Mouse (Mus musculus): ENCODE measurements around the gene Ston1. TPM values are rescaled to one million over a fixed set of nuclear protein-coding genes. Genes with fewer than 3 reads are reported as not detected.

The Ston1 gene
- polyA plus RNA-seq, 1 experiment from 2014 or later: 9.9 TPM

DNA sequence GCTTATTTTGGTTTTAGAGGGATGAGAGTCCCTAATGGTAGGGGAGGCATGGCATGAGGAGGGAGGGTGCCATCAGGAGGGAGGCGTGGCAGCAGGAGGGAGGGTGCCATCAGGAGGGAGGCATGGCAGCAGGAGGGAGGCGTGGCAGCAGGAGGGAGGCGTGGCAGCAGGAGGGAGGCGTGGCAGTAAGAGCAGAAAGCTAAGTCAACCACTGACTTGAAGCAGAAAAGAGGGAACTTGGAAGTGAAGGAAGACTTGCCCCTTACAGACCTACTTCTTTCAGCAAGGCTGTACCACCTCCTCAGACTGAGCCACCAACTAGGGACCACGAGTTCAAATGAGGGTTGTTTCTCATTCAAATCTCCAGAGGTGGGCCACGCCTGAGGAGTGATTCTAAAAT is 15.7 kb downstream of the Ston1 start:
- Histone ChIP-seq H3K4me3 (ENCODE audit: low read depth, low read length) (no peak overlapping the region), H3K27me3 (replicated peaks; ENCODE audit: control insufficient read depth, insufficient read depth, low read length) (no peaks in the 10 kb centered on the region), H3K9me3 (ENCODE audit: control insufficient read depth, low read length) (no peaks in the 10 kb centered on the region), H3K27ac (ENCODE audit: low read depth) (no peak overlapping the region), H3K36me3 (ENCODE audit: control insufficient read depth, insufficient read depth, low read length) (no peaks in the 10 kb centered on the region), H3K4me2 (ENCODE audit: low read length) (no peak overlapping the region), H3K4me1 (replicated peaks; ENCODE audit: control insufficient read depth, insufficient read depth, low read length) (no peaks in the 10 kb centered on the region), H3K9ac (ENCODE audit: low read length) (no peak overlapping the region)
- DNase-seq (ENCODE audit: low spot score) (no peak), ATAC-seq (replicated peaks; ENCODE audit: low FRiP score, low TSS enrichment, low read depth) (peak; percentile 47; the same call in 1 of the 2 replicates)
- WGBS: 72% methylated on average over 5 of the region's 6 CpGs

DNA sequence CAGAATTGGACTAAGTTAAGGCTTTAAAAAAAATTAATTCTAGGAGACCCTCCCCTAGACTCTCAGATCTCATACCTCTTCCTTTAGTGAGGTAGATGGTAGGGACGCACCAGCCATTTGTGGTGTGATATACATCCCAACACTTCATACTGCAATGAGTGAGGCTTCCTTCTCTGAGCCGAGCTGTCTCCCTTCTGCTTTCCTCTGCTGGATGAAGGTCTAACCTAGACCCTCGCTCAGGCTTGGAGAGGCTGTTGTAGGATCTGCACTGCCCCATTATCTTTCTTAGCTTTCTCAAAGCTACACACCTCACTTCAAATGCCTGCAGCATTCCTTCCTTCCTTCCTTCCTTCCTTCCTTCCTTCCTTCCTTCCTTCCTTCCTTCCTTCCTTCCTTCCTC is 16.2 kb downstream of the Ston1 start:
- 98% methylated on average over 3 of the region's 3 CpGs for WGBS
- H3K36me3 ChIP-seq (ENCODE audit: control insufficient read depth, insufficient read depth, low read length): no peaks in the 10 kb centered on the region
- no peak overlapping the region for H3K4me2 ChIP-seq (ENCODE audit: low read length)
- DNase-seq (ENCODE audit: low spot score) (no peak), ATAC-seq (replicated peaks; ENCODE audit: low FRiP score, low TSS enrichment, low read depth) (0 out of 2 replicates have a peak, but pooled peaks have one; percentile 12)
- no peak overlapping the region for H3K4me3 ChIP-seq (ENCODE audit: low read depth, low read length)
- H3K4me1 ChIP-seq (replicated peaks; ENCODE audit: control insufficient read depth, insufficient read depth, low read length): no peaks in the 10 kb centered on the region
- H3K9ac ChIP-seq (ENCODE audit: low read length): no peak overlapping the region
- H3K27ac ChIP-seq (ENCODE audit: low read depth): no peak overlapping the region
- H3K9me3 ChIP-seq (ENCODE audit: control insufficient read depth, low read length): no peaks in the 10 kb centered on the region
- H3K27me3 ChIP-seq (replicated peaks; ENCODE audit: control insufficient read depth, insufficient read depth, low read length): no peaks in the 10 kb centered on the region

DNA sequence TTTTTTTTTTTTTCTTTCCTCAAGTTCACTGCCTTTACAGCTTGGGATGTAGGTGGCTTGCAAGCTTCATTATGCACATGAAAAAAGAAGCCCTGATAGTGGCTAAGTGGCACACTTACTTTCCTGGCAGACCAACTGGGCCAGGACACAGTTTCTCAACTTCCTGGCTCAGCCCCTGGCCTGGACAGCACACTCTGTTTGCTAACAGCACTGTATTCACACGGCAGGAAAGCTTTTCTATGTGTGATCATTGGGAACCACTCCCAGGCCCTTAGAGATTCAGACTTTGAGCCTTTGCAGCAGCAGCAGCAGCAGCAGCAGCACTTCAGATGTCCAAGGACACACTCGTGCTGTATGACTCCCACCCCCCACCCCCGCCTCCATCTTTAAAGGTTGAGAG is 16.8 kb downstream of the Ston1 start:
- peak; percentile 82 for ATAC-seq (replicated peaks; ENCODE audit: low FRiP score, low TSS enrichment, low read depth)
- 56% methylated on average over 3 of the region's 3 CpGs for WGBS

DNA sequence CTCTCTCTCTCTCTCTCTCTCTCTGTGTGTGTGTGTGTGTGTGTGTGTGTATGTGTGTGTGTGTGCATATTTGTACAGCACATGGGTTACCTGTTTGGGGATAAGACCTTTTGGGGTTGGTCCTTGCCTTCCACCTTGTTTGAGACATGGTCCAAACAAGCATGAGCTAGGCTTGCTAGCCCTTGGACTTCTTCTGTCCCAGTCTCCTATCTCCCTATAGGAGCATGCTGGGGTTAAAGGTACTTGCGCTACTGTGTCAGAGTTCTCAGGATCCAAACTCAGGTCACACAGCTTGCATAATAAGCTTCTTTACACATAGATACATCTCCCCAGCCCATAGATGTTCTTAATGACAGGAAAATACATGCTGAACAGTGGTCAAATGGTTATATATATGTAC is 17.2 kb downstream of the Ston1 start:
- Histone ChIP-seq H3K4me2 (ENCODE audit: low read length) (no peak overlapping the region), H3K9ac (ENCODE audit: low read length) (no peak overlapping the region), H3K9me3 (ENCODE audit: control insufficient read depth, low read length) (no peaks in the 10 kb centered on the region), H3K27ac (ENCODE audit: low read depth) (no peak overlapping the region), H3K4me1 (replicated peaks; ENCODE audit: control insufficient read depth, insufficient read depth, low read length) (no peaks in the 10 kb centered on the region), H3K36me3 (ENCODE audit: control insufficient read depth, insufficient read depth, low read length) (no peaks in the 10 kb centered on the region), H3K4me3 (ENCODE audit: low read depth, low read length) (no peak overlapping the region), H3K27me3 (replicated peaks; ENCODE audit: control insufficient read depth, insufficient read depth, low read length) (no peaks in the 10 kb centered on the region)
- 95% methylated on average over 1 of the region's 1 CpGs for WGBS
- no peak for DNase-seq (ENCODE audit: low spot score)
- ATAC-seq (replicated peaks; ENCODE audit: low FRiP score, low TSS enrichment, low read depth): no peak

More for the DNA sequence above, 16.8 kb downstream of the Ston1 start:
- no peak overlapping the region for H3K9ac ChIP-seq (ENCODE audit: low read length)
- no peak for DNase-seq (ENCODE audit: low spot score)
- no peak overlapping the region for H3K4me2 ChIP-seq (ENCODE audit: low read length)
- no peak overlapping the region for H3K27ac ChIP-seq (ENCODE audit: low read depth)
- H3K27me3 ChIP-seq (replicated peaks; ENCODE audit: control insufficient read depth, insufficient read depth, low read length): no peaks in the 10 kb centered on the region
- H3K4me3 ChIP-seq (ENCODE audit: low read depth, low read length): no peak overlapping the region
- no peaks in the 10 kb centered on the region for H3K9me3 ChIP-seq (ENCODE audit: control insufficient read depth, low read length)
- H3K4me1 ChIP-seq (replicated peaks; ENCODE audit: control insufficient read depth, insufficient read depth, low read length): no peaks in the 10 kb centered on the region
- no peaks in the 10 kb centered on the region for H3K36me3 ChIP-seq (ENCODE audit: control insufficient read depth, insufficient read depth, low read length)

DNA sequence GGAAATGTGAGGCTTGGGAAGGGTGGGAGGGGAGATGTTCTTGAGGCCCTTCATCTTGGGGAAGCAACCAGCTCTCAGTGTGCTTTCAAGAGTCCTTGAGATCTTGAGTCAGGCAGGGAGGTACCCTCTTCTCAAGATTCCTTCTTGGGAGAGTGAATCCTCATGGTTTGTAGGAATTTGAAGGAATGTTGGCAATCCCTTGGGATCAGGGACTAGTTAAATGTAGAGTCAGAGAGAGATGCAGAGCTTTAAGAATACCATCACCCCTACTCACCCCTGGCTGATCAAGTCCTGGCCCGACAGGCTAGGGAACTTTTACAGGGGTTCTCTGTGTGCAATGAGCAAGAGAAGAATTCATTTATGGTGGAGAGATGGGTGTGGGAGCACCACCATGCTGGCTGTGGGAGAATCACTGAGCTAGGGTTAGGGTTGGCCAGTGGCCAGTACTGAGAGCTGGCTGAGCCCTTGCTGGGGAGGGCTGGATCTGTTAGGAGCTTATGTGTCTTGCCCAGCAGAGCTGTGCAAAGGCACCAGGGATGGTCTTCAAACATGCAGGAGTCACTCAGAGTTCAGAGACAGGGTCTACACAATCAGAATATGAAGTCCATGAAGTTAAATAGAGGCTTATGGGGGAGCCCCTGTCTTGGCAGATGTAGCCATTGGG is 18.1 kb downstream of the Ston1 start:
- Histone ChIP-seq H3K27me3 (replicated peaks; ENCODE audit: control insufficient read depth, insufficient read depth, low read length) (no peaks in the 10 kb centered on the region), H3K4me3 (ENCODE audit: low read depth, low read length) (no peak overlapping the region), H3K4me1 (replicated peaks; ENCODE audit: control insufficient read depth, insufficient read depth, low read length) (no peaks in the 10 kb centered on the region), H3K4me2 (ENCODE audit: low read length) (no peak overlapping the region), H3K27ac (ENCODE audit: low read depth) (no peak overlapping the region), H3K9me3 (ENCODE audit: control insufficient read depth, low read length) (no peaks in the 10 kb centered on the region), H3K36me3 (ENCODE audit: control insufficient read depth, insufficient read depth, low read length) (no peaks in the 10 kb centered on the region), H3K9ac (ENCODE audit: low read length) (no peak overlapping the region)
- DNase-seq (ENCODE audit: low spot score) (no peak), ATAC-seq (replicated peaks; ENCODE audit: low FRiP score, low TSS enrichment, low read depth) (no peak)
- 80% methylated on average over 1 of the region's 1 CpGs for WGBS

DNA sequence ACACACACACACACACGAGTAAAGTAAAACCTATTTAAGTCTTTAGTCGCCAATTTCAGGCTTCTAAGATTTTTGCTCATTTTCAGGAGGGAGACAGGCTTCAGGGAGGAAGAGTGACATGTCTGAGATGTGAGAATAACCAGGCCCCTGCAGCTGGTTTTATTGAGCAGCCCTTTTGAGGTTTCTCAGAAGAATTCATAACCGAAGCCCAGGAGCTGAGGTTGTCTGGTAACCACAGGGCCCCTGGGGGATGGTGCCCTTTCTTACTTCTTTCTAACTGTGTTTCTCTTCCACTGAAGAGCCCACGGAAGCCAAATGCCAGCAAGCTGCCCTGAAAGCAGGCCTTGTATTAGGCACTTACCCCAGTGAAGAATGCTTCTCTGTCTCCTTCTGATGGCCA is 23.5 kb downstream of the Ston1 start:
- H3K4me3 ChIP-seq (ENCODE audit: low read depth, low read length): no peak overlapping the region
- no peaks in the 10 kb centered on the region for H3K9me3 ChIP-seq (ENCODE audit: control insufficient read depth, low read length)
- no peak overlapping the region for H3K4me2 ChIP-seq (ENCODE audit: low read length)
- H3K27me3 ChIP-seq (replicated peaks; ENCODE audit: control insufficient read depth, insufficient read depth, low read length): no peaks in the 10 kb centered on the region
- WGBS: 51% methylated on average over 4 of the region's 4 CpGs
- H3K9ac ChIP-seq (ENCODE audit: low read length): no peak overlapping the region
- H3K27ac ChIP-seq (ENCODE audit: low read depth): no peak overlapping the region
- peaks cover 6% of the 10 kb centered on the region for H3K4me1 ChIP-seq (replicated peaks; ENCODE audit: control insufficient read depth, insufficient read depth, low read length)
- DNase-seq (ENCODE audit: low spot score) (no peak), ATAC-seq (replicated peaks; ENCODE audit: low FRiP score, low TSS enrichment, low read depth) (no peak)
- 0 out of 2 replicates have a peak, but pooled peaks cover 6% of the 10 kb centered on the region for H3K36me3 ChIP-seq (ENCODE audit: control insufficient read depth, insufficient read depth, low read length)

DNA sequence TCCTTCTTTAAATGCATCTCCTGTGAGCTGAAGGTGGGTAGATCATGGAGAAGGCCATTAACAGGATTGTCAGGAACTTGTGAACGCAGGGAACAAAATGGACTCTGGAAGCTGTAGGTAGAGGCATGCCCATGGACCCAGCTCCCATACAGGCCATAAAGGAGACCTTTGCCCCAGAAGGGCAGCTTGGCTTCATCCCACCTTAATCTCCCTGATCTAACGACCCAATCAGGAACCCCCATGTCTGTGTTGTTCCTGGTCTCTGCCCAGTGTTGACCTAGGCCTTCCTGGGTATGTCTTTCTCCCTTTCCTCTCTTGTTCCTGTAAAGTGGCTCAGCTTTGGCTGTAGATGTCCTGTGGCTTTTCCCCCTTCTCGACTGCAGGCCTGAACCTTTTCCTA is 23.9 kb downstream of the Ston1 start:
- Histone ChIP-seq H3K9me3 (ENCODE audit: control insufficient read depth, low read length) (no peaks in the 10 kb centered on the region), H3K4me3 (ENCODE audit: low read depth, low read length) (no peak overlapping the region), H3K4me2 (ENCODE audit: low read length) (no peak overlapping the region), H3K9ac (ENCODE audit: low read length) (no peak overlapping the region), H3K27me3 (replicated peaks; ENCODE audit: control insufficient read depth, insufficient read depth, low read length) (no peaks in the 10 kb centered on the region), H3K4me1 (replicated peaks; ENCODE audit: control insufficient read depth, insufficient read depth, low read length) (peaks cover 10% of the 10 kb centered on the region), H3K27ac (ENCODE audit: low read depth) (no peak overlapping the region), H3K36me3 (ENCODE audit: control insufficient read depth, insufficient read depth, low read length) (0 out of 2 replicates have a peak, but pooled peaks cover 6% of the 10 kb centered on the region)
- 69% methylated on average over 3 of the region's 3 CpGs for WGBS
- DNase-seq (ENCODE audit: low spot score) (no peak), ATAC-seq (replicated peaks; ENCODE audit: low FRiP score, low TSS enrichment, low read depth) (no peak)

DNA sequence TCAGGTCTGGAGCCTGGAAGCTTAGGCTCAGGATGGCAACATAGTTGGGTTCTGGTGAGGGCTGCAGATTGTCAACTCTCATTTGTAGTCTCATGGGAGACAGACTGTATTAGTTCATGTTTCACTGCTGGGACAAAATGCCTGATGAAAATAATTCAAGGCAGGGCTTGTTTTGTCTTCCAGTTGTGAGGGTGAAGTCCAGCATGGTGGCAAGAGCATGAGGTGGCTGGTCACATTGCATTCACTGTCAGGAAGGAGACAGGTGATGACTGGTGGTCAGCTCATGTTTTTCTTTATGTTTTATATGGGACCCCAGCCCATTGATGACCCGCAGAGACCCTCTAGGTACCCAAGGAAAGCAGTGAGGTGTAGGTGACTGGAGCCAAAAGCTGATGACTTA is 25.2 kb downstream of the Ston1 start:
- peaks cover 23% of the 10 kb centered on the region for H3K4me1 ChIP-seq (replicated peaks; ENCODE audit: control insufficient read depth, insufficient read depth, low read length)
- H3K27ac ChIP-seq (ENCODE audit: low read depth): no peak overlapping the region
- ATAC-seq (replicated peaks; ENCODE audit: low FRiP score, low TSS enrichment, low read depth) (no peak), DNase-seq (ENCODE audit: low spot score) (no peak)
- 0 out of 2 replicates have a peak, but pooled peaks cover 6% of the 10 kb centered on the region for H3K36me3 ChIP-seq (ENCODE audit: control insufficient read depth, insufficient read depth, low read length)
- no peaks in the 10 kb centered on the region for H3K27me3 ChIP-seq (replicated peaks; ENCODE audit: control insufficient read depth, insufficient read depth, low read length)
- no peak overlapping the region for H3K4me3 ChIP-seq (ENCODE audit: low read depth, low read length)
- no peak overlapping the region for H3K4me2 ChIP-seq (ENCODE audit: low read length)
- no peaks in the 10 kb centered on the region for H3K9me3 ChIP-seq (ENCODE audit: control insufficient read depth, low read length)
- WGBS: 91% methylated on average over 1 of the region's 1 CpGs
- H3K9ac ChIP-seq (ENCODE audit: low read length): no peak overlapping the region

DNA sequence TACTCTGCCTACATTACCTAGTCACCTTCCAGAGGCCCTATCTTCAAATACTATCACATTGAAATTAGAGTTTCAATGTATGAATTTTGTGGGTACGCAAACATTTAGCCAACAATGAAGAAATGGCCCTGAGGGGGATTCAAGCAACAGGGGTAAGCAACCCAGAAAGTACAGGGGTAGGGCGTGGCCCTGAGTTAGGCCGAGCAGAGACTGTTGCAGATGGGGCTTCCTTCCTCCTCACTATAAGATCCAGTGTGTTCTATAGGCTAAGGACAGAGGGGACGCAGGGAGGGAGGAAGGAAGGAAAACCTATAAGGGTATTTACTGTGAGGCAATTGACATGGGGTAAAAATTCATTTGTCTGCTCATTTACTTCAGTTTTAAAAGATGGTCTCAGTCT is 26.9 kb downstream of the Ston1 start:
- Histone ChIP-seq H3K4me3 (ENCODE audit: low read depth, low read length) (no peak overlapping the region), H3K4me1 (replicated peaks; ENCODE audit: control insufficient read depth, insufficient read depth, low read length) (peaks cover 36% of the 10 kb centered on the region), H3K27ac (ENCODE audit: low read depth) (no peak overlapping the region), H3K27me3 (replicated peaks; ENCODE audit: control insufficient read depth, insufficient read depth, low read length) (no peaks in the 10 kb centered on the region), H3K36me3 (ENCODE audit: control insufficient read depth, insufficient read depth, low read length) (0 out of 2 replicates have a peak, but pooled peaks cover 6% of the 10 kb centered on the region), H3K9me3 (ENCODE audit: control insufficient read depth, low read length) (no peaks in the 10 kb centered on the region), H3K9ac (ENCODE audit: low read length) (no peak overlapping the region), H3K4me2 (ENCODE audit: low read length) (no peak overlapping the region)
- WGBS: 87% methylated on average over 4 of the region's 4 CpGs
- ATAC-seq (replicated peaks; ENCODE audit: low FRiP score, low TSS enrichment, low read depth) (no peak), DNase-seq (ENCODE audit: low spot score) (no peak)

Data from intestine, embryonic 14.5 days (tissue).